Mouse (Mus musculus): Measurements from ENCODE around the gene Gm10330.
"Not testable (repeated sequence)": the region's sequence is repeated elsewhere in the genome, so short reads cannot be mapped to it uniquely, and the experiment has no call there.

The Gm10330 gene

DNA sequence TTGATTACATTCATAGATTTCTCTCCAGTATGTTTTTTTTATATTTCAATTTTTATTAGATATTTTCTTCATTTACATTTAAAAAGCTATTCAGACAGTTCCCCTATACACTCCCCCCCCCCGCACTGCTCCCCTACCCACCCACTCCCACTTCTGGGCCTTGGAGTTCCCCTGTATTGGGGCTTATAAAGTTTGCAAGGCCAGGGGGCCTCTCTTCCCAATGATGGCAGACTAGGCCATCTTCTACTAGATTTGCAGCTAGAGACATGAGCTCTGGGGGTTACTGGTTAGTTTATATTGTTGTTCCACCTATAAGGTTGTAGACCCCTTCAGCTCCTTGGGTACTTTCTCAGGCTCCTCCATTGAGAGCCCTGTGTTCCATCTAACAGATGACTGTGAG lies at the start of gene Gm10330:
TSS of gene Gm10330 (minus strand) at position 101 of the 400 bp plus-strand sequence.
- not testable (repeated sequence) for DNase-seq (ENCODE audit: low read depth, low spot score)

DNA sequence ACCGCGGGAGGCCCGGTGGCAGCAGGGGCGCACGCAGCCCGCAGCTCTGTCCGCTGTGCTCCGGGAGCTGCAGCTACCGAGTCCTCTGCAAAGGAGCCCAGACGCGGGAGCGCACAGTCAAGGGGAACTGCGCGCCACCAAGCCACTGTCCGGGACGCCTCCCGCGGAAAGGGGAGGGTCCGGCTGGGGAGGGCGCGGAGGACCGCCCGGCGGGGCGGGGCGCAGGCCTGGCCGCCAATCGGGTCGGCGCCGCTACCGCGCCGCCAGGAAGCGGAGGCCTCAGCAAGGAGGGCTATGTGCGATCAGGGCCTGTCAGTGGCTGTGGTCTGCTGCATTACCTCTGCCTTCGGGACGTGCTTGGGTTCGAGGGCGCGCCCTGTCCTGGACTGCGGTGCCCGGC lies 20.7 kb upstream of the Gm10330 start:
- not testable (repeated sequence) for DNase-seq (ENCODE audit: low read depth, low spot score)

DNA sequence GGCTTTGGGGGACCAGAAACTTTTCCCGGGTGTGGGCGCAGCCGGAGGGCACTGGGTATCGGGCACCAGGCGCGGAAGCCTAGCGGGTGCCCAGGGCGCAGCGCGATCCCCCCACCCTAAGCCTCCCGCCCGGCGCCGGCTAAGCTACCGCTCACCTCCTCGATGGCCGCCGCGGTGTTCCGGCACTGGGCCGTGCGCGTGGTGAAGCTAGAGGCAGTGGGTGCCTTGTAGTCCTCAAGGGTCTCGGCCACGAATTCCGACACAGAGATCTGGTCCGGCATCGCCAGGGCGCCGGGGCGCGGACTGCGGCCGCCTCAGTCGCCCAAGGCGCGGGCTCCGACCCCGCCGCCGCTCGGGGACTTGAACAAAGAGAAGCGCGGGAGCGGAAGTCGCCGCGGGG lies 20.3 kb upstream of the Gm10330 start:
- DNase-seq (ENCODE audit: low read depth, low spot score), result not testable (repeated sequence)

All from CD4-positive, CD25-positive, alpha-beta regulatory T cell, adult 2 months (primary cell).